Mouse (Mus musculus): ENCODE measurements around the gene Smcp. TPM values are rescaled to one million over a fixed set of nuclear protein-coding genes. Genes with fewer than 3 reads are reported as not detected.

The Smcp gene
- polyA plus RNA-seq (2017; shearing (Covaris generic)) = not detected

GRCm38 (mm10) chr3:92588858-92589257, at the start of gene Smcp:
Gene Smcp, minus strand, starts transcription at chr3:92588997.

GRCm38 (mm10) chr3:92621560-92621959, 32.8 kb upstream of the Smcp start, which contains the start of gene Lce6a:
Gene Lce6a, minus strand, starts transcription at chr3:92621660.

GRCm38 (mm10) chr3:92607392-92607791, 18.6 kb upstream of the Smcp start, which contains the start of gene 2210017I01Rik:
Gene 2210017I01Rik, minus strand, starts transcription at chr3:92607492.

GRCm38 (mm10) chr3:92573449-92574041, 15.3 kb downstream of the Smcp start, which contains the start of gene Ivl:
Gene Ivl, minus strand, starts transcription at chr3:92573735.

GRCm38 (mm10) chr3:92534411-92534810, 54.4 kb downstream of the Smcp start, which contains the start of gene 2310046K23Rik:
Gene 2310046K23Rik, minus strand, starts transcription at chr3:92534511.

Other genes with a start within 250 kb of the Smcp start
- gene Sprr2d, start 249.9 kb downstream of the Smcp start, polyA plus RNA-seq (2017; shearing (Covaris generic)) = not detected
- gene Sprr2e, start 236.9 kb downstream of the Smcp start, polyA plus RNA-seq (2017; shearing (Covaris generic)) = not detected
- gene Sprr2f, start 223.8 kb downstream of the Smcp start, polyA plus RNA-seq (2017; shearing (Covaris generic)) = not detected
- not detected for gene Sprr2h, start 203.3 kb downstream of the Smcp start, polyA plus RNA-seq (2017; shearing (Covaris generic))
- gene Sprr2i, start 181.0 kb downstream of the Smcp start, polyA plus RNA-seq (2017; shearing (Covaris generic)) = not detected
- gene Sprr2j-ps, start 170.9 kb downstream of the Smcp start, polyA plus RNA-seq (2017; shearing (Covaris generic)) = not detected
- 22.3 TPM for gene Gm9774, start 159.6 kb downstream of the Smcp start, polyA plus RNA-seq (2017; shearing (Covaris generic))
- not detected for gene Sprr2k, start 156.4 kb downstream of the Smcp start, polyA plus RNA-seq (2017; shearing (Covaris generic))
- gene Sprr1b, start 150.2 kb downstream of the Smcp start, polyA plus RNA-seq (2017; shearing (Covaris generic)) = not detected
- gene Sprr3, start 130.3 kb downstream of the Smcp start, polyA plus RNA-seq (2017; shearing (Covaris generic)) = not detected
- not detected for gene Sprr1a, start 103.1 kb downstream of the Smcp start, polyA plus RNA-seq (2017; shearing (Covaris generic))
- not detected for gene Sprr4, start 88.5 kb downstream of the Smcp start, polyA plus RNA-seq (2017; shearing (Covaris generic))
- gene 2310046K23Rik, start 54.5 kb downstream of the Smcp start, polyA plus RNA-seq (2017; shearing (Covaris generic)) = not detected
- not detected for gene Ivl, start 15.3 kb downstream of the Smcp start, polyA plus RNA-seq (2017; shearing (Covaris generic))
- gene 2210017I01Rik, start 18.5 kb upstream of the Smcp start, polyA plus RNA-seq (2017; shearing (Covaris generic)) = not detected
- not detected for gene Lce6a, start 32.7 kb upstream of the Smcp start, polyA plus RNA-seq (2017; shearing (Covaris generic))
- not detected for gene Lce1a1, start 59.3 kb upstream of the Smcp start, polyA plus RNA-seq (2017; shearing (Covaris generic))
- gene Lce1b, start 67.9 kb upstream of the Smcp start, polyA plus RNA-seq (2017; shearing (Covaris generic)) = not detected
- gene Lce1a2, start 81.3 kb upstream of the Smcp start, polyA plus RNA-seq (2017; shearing (Covaris generic)) = not detected
- gene Lce1c, start 90.2 kb upstream of the Smcp start, polyA plus RNA-seq (2017; shearing (Covaris generic)) = not detected
- gene Lce1d, start 98.2 kb upstream of the Smcp start, polyA plus RNA-seq (2017; shearing (Covaris generic)) = not detected
- not detected for gene Lce1e, start 120.1 kb upstream of the Smcp start, polyA plus RNA-seq (2017; shearing (Covaris generic))
- gene Lce1f, start 131.4 kb upstream of the Smcp start, polyA plus RNA-seq (2017; shearing (Covaris generic)) = not detected
- gene Gm38119, start 150.1 kb upstream of the Smcp start, polyA plus RNA-seq (2017; shearing (Covaris generic)) = not detected
- not detected for gene Lce1g, start 163.3 kb upstream of the Smcp start, polyA plus RNA-seq (2017; shearing (Covaris generic))
- not detected for gene Lce1h, start 176.1 kb upstream of the Smcp start, polyA plus RNA-seq (2017; shearing (Covaris generic))
- not detected for gene Lce1i, start 189.9 kb upstream of the Smcp start, polyA plus RNA-seq (2017; shearing (Covaris generic))
- gene Lce1j, start 201.5 kb upstream of the Smcp start, polyA plus RNA-seq (2017; shearing (Covaris generic)) = not detected
- gene Lce1k, start 218.9 kb upstream of the Smcp start, polyA plus RNA-seq (2017; shearing (Covaris generic)) = not detected
- not detected for gene Kprp, start 238.2 kb upstream of the Smcp start, polyA plus RNA-seq (2017; shearing (Covaris generic))